Mouse (Mus musculus) natural killer cell, adult 2 months (primary cell): ENCODE data around the gene Hoxd4.

Source experiments
- DNase-seq, 2 experiments: peaks; one replicate each; pipeline ENCODE4 v3.0.0; 2022; ENCODE audit warnings: low spot score in 2 of 2

Gene Hoxd4

DNA sequence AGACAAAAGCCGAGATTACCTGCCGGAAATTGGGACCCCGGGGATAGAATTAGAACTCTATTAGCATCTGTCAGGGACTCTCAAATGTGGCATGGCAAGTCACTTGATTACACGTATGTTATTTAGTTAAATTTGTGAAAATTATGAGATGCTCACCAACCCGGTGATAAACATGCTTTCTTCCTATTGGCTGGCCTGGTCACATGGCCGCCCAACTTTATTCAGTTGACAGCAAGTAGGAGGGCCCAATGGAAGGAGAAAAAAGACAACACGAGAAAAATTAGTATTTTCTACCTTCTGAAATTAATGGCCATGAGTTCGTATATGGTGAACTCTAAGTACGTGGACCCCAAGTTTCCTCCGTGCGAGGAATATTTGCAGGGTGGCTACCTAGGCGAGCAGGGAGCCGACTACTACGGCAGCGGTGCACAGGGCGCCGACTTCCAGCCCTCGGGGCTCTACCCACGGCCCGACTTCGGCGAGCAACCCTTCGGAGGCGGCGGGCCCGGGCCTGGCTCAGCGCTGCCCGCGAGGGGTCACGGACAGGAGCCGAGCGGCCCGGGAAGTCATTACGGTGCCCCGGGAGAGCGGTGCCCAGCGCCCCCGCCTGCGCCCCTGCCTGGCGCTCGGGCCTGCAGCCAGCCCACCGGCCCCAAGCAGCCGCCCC lies 15.4 kb downstream of the Hoxd4 start:
- DNase-seq, result no peak

DNA sequence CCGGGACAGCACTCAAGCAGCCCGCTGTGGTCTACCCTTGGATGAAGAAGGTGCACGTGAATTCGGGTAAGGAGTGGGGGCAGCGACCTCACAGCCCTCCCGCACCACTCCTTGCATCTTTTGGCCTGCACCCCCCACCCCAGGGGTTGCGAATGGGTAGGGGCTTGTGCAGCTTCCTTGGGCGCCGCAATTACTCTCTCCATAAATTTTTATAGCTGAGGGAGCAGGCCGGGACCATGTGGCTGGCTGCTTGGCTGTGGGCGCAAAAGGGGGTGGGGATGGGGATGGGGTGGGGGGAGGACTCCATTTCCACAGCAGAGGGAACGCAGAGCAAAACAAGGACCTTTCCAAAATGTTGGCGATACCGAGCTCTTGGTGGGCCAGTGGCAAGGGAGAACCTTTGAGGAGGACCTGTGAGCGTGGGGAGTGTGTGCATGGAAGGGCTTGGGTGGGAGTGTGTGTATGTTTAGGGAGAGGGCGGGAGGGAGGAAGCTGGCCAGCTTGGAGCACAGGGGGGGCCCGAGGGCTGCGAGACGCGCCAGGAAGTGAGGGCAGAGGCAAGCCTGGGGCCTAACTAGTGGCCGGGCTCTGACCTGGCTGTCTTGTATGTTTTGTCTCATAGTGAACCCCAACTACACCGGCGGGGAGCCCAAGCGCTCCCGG lies 16.0 kb downstream of the Hoxd4 start:
- no peak for DNase-seq

DNA sequence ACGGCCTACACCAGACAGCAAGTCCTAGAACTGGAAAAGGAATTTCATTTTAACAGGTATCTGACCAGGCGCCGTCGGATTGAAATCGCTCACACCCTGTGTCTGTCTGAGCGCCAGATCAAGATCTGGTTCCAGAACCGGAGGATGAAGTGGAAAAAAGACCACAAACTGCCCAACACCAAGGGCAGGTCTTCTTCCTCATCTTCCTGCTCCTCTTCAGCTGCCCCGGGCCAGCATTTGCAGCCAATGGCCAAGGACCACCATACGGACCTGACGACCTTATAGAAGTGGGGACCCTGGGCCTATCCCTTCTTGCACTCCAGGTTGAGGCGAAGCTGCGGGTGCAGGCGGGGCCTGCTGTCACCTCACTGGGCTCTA lies 16.6 kb downstream of the Hoxd4 start:
- DNase-seq, result no peak

DNA sequence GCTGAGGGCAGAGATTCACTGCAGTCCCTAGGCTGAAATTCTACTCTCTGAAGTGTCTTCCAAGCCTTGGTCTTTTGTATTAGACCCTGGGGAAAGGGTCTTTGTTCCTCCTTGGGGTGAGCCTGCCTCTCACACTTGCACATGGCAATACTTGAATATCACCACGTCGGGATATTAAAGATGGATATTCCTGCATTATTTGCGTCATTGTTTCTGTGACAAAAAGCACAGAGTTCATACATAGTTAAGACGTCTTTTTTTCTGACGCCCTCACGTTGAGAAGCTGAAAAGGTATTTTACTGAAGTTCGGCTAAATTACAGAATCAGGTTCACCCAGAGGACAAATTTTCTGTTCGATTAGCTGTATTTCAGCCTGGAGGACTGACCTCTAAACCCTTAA lies 18.6 kb downstream of the Hoxd4 start:
- no peak for DNase-seq

DNA sequence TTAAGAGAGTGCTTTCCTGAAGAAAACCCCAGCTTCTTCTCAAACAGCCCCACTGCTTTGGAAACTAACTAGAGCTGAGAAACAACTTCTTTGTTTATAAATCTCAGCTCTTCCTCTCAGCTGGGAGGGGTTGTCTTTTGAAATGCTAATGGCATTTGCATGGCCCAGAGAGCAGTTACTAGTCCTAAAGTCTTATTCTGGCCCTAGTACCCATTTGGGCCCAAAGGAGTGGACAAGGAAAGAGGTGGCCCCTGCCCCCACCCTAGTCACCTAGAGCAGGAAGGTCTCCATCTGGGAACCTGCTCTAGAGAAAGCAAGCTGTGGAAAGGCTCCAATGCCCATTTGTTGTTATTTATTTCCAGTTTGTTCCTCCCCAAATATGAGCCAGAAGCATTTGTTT lies 19.3 kb downstream of the Hoxd4 start:
- DNase-seq, result no peak

DNA sequence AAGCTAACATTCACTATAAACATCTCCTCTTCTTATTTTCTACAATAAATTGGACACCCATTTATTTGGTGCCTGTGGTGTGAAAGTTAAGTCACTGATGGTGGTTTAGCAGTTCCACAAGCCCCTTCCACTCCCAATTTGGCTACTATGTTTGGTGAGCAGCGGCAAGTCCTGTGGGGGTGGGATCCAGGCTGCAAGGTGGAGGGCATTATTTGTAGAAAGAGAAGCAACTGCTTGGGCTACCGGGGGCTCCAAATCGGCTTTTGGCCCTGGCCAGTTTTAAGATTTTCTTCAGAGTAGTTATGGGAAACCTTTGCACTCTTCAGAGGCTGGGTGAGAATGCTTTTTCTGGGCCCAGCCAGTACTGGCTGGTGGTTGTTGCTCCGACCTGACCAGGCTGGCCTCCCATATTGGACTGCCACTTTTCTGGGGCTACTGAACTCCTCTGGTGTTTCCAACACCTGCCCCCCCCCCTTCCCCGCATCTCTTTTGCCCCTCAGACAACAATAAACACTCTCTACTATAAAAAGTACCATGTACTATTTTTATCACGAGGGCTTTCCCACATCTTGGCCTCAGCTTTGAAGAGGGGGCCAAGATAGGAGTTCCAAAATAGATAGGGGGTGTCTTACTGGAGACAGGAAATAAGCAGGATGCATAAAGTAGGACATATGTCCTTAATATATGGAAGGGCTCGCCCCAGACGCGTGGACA lies 20.2 kb downstream of the Hoxd4 start:
- DNase-seq, result no peak

DNA sequence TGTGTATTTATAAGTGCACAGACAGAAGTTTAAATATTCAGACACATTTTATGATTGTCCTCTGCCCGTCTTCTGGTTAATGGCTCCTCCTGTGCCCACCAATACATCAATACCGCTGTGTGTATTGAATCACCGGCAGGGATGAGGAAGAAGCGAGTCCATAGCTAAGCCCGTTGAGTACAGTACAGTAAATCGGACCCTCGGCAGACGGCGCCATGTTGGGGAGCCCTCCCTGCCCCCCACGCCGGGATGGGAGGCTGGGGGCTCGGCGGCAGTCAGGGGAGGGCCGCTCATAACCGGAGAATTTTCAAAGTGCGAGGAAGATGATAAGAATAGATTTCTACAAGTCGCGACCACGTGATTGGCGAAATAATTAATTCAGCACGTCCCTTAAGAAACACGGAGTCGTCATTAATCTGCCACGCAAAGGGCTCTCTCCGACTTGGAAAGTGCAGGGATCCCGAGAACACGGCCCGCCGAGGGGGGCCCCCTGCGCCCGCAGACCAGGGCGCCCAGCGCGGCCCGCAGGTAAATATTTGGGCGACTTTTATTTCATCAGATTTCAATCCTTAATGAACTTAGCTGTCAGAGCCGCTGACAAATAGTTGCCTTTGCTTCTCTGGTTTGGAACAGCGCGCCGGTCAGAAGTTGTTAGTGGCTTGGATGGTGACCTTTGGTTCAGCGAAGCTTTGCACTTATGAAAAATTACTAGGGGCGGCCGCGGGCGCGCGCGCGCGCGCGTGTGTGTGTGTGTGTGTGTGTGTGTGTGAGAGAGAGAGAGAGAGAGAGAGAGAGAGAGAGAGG lies 21.0 kb downstream of the Hoxd4 start:
- no peak for DNase-seq

DNA sequence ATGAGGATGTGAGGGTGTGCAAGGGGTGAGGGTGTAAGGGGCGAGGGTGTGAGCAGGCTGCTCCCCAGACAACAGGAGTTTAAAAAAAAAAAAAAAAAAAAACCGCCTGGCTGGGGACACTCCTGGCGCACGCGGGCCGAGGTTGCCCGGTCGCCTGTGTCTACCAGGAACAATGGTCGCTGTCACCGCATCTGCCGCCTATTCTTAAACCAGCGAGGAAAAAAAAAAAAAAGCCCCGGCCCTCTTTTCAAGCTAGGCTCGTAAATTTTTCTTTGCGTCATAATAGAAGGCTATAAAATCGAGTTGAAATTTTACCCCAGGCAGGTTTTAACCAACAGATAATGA lies 21.6 kb downstream of the Hoxd4 start:
- no peak for DNase-seq

DNA sequence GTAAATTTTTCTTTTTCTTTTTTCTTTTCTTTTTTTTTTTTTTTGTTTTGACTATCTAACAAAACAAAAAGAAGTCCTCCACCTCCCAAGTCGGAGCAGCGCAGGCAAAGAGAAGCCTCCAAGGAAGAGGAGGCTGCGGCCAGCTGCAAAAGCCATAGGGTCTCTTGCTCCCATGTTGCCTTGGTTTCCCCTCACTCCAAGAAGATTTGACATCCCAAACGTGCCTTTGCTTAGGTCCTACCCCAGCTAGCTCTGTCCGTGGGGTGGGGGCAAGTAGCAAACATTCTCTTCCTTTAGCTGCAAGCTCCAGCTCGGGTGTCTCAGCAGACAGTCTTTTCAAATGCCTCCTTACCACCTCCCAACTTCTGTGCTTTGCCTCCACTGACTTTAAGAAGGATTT lies 22.0 kb downstream of the Hoxd4 start:
- no peak for DNase-seq

DNA sequence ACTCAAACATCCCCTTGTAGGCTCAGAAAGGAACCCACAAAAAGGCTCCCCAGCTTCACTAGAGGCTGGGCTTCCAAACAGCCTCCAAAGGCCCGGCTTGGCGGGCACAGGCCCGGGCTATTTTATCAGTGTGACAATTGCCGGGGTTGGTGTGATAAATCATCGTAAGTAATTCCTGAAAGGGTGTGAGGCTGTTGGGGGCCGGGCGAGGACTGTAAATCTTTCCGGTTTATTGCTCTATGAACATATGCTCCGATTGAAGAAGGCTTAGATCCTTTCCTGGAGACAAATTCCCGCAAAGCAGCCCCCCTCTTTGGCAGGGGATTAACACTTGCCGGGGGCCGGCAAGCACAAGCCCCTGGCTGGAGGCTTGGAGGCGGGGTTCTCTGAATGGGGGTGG lies 22.7 kb downstream of the Hoxd4 start:
- DNase-seq, result no peak

DNA sequence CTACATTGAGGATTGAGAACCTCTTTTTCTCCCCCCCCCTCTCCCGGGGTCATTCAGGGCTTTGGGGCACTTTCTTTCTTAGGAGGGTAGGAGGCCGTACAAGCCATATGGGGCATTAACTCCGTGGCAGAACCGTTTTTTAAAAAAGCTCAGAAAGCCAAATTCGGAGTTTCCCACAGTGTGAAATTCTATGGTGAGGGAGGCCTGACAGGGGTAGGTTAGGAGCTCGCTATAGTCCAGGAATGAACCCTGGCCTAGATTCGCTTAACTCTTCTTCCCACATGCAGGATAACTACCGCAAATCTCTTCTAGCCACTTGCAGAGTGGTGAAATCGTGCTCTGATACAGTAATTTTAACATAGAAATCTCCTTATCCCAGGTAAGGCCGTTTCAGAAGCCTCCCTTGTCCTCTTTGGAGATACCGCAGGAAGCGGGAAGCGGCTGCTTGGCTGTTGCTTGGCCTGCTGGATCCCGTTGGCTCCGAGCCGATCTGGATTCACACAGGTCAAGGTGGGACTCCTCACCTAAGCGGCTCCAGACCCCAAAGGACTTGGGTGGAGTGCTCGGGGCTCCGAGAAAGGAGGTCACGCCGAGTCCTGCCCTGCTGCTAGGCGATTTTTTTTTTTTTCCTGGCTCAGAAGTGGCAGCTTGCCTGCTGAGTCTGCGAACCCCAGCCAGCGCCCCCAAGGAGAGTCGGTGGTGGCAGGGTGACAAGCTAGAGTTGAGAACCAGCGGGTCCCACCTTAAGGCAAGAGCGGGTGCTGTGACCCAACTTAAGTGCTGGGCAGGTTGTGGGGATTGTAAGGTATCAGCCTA lies 23.5 kb downstream of the Hoxd4 start:
- no peak for DNase-seq

DNA sequence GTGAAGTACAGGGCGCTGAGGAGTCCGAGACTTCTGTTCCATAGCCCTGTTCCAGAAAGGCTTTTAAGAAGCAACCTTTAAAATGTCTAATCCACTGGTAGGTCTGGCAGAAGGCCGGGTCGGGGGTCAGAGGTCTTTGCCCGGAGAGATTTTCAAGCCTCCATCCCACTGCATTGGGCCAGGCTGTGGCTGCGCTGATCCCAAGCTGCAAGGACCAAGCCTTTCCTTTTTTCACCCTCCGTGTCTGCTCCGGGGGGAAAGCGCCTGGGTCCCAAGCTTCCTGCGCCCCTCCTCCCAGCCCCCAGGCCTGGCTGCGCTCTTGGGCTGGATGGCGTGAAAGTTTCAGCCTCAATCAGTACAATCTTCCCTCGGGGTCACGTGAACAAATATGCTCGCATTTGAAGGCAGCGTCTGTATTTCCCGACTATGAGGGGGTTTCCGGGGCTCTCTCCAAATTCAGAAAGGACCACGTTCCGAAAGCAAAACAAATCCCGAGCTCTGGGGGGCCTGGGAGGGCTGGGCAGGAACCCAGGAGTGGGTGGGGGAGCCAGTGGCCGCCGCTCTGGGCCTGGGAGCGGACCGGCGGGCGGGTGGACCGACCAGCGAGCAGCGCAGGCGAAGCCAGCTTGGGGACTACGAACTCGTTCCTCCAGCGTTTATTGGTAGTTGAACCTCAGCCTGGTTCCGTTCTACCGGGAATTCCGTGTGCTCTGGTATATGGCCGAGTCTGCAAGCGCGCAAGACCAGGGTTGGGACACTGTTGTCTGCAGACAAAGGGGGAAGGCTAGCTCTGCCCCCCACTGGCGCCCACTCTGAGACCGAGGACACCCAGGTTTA lies 24.3 kb downstream of the Hoxd4 start:
- no peak for DNase-seq

DNA sequence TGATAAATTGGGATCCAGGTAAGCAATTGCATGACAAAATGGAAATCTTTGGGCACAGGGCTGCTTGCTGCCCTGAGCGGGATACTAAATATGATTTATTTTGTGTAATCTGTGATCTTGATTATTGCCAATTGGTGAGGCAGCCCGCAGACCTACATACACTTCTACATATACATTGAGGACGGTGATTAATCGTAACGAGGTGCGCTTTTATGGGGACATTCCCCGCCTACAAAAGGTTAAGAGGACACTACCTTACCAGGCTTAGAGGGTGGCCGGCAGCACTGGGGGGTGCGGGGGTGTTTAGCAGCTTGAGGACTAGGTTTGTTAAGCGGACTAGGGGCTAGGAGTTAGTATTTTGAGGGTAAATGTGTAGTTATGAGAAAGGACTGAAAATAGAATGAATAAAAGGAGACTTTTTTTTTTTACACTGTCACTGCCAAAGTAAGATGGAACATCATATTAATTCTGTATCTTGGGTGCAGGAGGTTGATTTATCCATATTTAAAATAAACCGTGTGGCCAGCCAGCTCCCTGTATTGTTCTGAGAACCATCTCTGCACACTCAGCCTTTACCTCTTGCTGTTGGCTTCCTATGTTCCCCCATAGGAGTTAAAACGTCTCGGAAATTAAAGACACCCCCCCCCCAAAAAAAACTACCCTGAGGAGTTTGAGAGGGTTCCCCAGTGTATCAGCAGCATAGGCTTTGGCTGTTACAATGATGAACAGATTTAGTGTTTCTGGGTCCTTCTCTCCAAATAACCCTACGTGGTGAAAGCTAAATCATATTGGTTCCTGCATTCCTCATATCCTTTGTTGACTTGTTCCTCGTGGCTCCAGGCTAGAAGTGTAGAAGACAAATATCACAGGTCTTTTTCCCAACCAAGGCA lies 25.2 kb downstream of the Hoxd4 start:
- DNase-seq, result no peak

DNA sequence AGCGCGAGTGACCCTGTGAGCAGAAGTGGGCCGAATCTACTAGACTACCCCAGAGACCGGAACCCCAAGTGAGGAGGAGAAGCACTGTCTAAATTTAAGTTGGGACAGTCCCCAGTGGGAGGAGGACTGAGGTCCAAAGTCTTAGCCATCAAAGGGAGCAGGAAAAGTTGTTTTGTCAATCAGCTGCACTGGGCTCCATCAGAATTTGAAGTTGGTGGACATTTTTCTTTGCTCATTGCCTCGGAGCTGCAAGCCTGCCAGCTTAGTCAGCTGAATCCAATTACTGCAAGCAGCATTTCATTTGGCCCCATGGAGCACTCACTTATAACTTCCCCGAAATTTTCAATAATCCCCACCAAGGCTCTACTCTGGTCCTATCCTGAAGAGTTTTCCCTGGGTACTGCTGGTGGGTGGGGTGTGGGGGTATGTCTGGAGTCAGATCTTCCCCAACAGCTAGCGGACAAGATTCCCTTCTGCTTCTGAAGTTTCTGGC lies 25.9 kb downstream of the Hoxd4 start:
- no peak for DNase-seq

DNA sequence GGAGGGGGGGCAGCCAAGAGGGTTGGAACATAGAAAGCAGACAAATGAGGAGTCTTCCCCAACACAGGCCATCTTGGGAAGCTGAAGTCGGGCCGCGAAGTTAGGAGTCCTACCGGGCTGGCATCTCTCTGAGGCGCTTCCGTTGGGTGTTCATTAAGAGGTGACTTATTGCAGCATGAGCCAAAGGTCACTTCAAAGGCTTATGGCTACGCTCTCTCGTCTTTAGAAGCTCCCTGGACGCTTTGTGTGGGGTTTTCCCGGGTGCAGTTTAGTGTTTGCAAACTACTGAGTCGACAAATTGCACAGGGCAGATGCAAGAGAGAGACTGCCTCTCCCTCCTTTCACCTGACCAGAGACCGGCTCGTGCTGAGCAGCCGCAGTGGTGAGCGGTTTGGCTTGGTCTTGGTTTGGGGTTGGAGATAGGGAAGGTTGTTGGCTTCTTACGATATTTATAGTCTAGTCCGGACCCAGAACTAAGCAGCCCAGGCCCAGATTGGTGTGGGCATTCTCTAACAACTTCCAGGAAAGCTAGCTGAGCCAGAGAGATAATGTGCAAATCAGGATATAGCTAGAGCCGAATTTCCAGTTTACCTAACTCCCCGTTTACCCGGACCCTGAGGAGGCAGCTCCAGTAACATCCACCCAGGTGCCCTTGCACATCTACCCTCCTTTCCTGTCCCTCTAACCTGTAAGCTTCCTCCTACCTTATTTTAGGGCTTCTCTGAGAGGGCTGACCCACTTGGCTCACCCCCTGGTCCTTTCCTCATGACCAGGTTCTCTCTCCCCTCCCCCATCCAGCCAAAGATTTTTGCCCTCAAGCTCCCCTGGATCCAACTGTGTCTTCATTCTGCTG lies 27.1 kb downstream of the Hoxd4 start:
- no peak for DNase-seq

DNA sequence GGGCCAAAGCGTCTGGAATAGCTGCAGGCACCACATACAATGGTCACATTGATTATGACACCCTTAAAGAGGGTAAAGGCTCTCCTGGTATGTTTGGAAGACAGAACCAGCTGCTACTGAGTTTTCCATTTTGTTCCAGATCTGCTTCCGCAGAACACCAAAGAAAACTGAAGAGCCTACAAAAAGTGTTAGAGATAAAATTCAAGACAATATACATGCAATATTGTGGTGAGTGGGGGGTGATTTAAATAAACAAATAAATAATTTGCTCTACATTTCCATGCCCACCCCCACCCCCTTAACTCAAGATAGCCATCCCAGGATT lies 27.7 kb downstream of the Hoxd4 start:
- no peak for DNase-seq

DNA sequence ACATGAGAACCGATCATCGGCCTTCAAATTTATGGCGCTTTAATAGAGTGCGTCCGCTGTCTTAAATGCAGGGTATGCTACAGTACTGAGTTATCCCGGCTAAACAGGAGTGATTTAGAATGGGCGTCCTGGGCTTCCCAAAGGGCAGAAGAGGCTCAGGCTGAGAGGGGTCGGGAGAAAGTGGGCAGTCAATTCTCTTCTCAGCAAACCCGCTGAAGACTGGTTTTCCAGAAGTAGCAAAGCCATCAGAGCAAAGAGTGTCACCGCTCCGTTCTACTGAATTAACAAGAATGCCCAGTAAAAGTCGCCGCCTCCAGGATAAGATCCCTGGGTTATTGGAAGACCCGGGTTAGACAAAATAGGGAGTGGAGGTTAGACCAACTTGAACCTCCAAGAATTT lies 28.1 kb downstream of the Hoxd4 start:
- no peak for DNase-seq

DNA sequence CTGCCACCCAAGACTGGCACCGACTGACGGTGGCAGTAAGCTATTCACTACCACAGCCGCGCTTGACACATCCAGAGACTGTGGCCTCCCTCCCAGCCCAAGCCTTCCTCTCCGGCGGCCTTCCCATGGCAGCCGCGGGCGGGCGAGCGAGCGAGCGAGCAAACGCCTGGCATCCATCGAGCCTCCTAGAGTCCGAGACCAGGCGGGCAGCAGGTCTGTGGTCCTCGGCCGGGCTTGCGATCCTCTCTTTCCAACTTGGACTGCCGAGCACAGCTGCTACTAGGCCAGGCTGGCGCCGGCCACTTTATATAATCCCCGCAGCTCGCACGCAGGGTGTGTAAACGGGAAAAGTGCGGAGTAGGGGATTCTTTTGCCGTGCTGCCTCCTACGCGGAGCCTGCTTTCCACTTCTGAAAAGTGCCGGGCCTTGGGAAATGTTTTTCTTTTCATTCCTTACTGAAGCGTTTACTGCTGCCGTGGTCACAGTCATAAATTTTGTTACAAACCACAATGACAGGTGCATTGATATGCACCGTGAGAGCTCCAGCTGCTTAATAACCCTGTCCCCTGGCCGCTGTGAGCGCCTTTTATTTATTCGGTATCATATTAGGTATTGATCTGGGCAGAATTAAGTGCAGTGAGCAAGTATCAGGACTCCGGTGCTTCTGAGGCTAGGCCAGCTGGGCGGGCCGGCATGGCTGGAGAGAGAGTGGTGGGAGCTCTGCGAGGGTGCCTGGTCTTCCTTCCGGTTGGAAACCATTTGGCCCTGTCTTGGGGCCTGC lies 28.8 kb downstream of the Hoxd4 start:
- no peak for DNase-seq
